Mouse (Mus musculus) liver, embryonic 15.5 days (tissue): Measurements from ENCODE around the gene Cd19. TPM values are rescaled to one million over a fixed set of nuclear protein-coding genes. Genes with fewer than 3 reads are reported as not detected.

ENCODE experiments used
- ATAC-seq: fragments of 200-750 bp; cut with Nextera tagmentation; 2 replicates; pipeline ENCODE4 v1.8.0; 2017; ENCODE audit warnings: moderate number of reproducible peaks, mild to moderate bottlenecking, moderate library complexity; ENCODE audit not compliant: insufficient read depth
- H3K27ac ChIP-seq: fragments of 300-500 bp; sonication (generic); replicated peaks from 2 replicates; pipeline ENCODE4 v1.5.1; 2015; ENCODE audit warnings: mild to moderate bottlenecking, inconsistent platforms
- H3K27me3 ChIP-seq: fragments of 300-500 bp; sonication (generic); 2 replicates; pipeline ENCODE4 v1.6.1; 2015; ENCODE audit warnings: mild to moderate bottlenecking, inconsistent platforms
- H3K36me3 ChIP-seq: fragments of 300-500 bp; sonication (generic); replicated peaks from 2 replicates; pipeline ENCODE4 v1.6.1; 2015; ENCODE audit warnings: moderate library complexity, mild to moderate bottlenecking, inconsistent platforms
- H3K4me1 ChIP-seq: fragments of 300-500 bp; sonication (generic); replicated peaks from 2 replicates; pipeline ENCODE4 v1.6.1; 2015; ENCODE audit warnings: inconsistent platforms
- H3K4me2 ChIP-seq: fragments of 300-500 bp; sonication (generic); 2 replicates; pipeline ENCODE4 v1.6.1; 2015; ENCODE audit warnings: moderate library complexity, mild to moderate bottlenecking, inconsistent platforms
- H3K4me3 ChIP-seq: fragments of 300-500 bp; sonication (generic); replicated peaks from 2 replicates; pipeline ENCODE4 v1.5.1; 2015; ENCODE audit warnings: mild to moderate bottlenecking, inconsistent platforms
- H3K9ac ChIP-seq: fragments of 300-500 bp; sonication (generic); 2 replicates; pipeline ENCODE4 v1.6.1; 2015; ENCODE audit warnings: moderate library complexity, mild to moderate bottlenecking, inconsistent platforms
- H3K9me3 ChIP-seq: fragments of 300-500 bp; sonication (generic); replicated peaks from 2 replicates; pipeline ENCODE4 v1.6.1; 2016; ENCODE audit warnings: inconsistent platforms
- WGBS: fragments of 180-500 bp; shearing (Covaris S2); methylation state at CpG from one replicate; pipeline ENCODE4 v1.1.7; 2015; ENCODE audit warnings: mixed read lengths; ENCODE audit not compliant: insufficient replicate concordance; 5-methylcytosine and 5-hydroxymethylcytosine counted together
- polyA plus RNA-seq: library from polyadenylated mRNA; unstranded; fragments of >200 nt; fragmentation: Nextera tagmentation; extraction: Ambion mirVana; gene quantifications from 2 replicates; pipeline ENCODE4 v1.2.1, GENCODE M21; 2015

Gene Cd19
- polyA plus RNA-seq, 1 experiment from 2014 or later: 2.3 TPM

DNA sequence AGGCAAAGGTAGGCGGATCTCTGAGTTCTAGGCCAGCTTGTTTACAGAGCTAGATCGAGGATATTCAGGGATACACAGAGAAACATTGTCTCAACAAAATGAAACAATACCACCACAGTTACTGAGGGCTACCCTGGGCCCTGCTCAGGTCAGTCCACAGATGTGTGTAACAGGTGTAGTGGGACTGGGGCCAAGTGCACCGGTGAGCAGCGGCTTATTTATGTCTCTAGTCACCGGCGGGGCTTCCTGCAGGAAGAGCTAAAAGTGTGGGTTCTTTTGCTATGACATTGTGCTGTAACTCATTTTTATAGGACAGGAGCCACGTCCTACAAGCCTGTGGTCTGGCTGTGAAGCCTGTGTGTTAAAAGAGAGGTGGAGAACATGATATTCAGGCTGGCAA, 39.2 kb upstream of the Cd19 start:
- no peaks in the 10 kb centered on the region for H3K36me3 ChIP-seq
- H3K27ac ChIP-seq: no peak overlapping the region
- no peaks in the 10 kb centered on the region for H3K27me3 ChIP-seq
- WGBS: 46% methylated on average over 7 of the region's 7 CpGs
- no peak overlapping the region for H3K4me2 ChIP-seq
- no peak overlapping the region for H3K9ac ChIP-seq
- no peaks in the 10 kb centered on the region; the same call in 1 of the 2 replicates for H3K4me1 ChIP-seq
- no peak overlapping the region for H3K4me3 ChIP-seq
- no peaks in the 10 kb centered on the region for H3K9me3 ChIP-seq
- ATAC-seq: no peak

DNA sequence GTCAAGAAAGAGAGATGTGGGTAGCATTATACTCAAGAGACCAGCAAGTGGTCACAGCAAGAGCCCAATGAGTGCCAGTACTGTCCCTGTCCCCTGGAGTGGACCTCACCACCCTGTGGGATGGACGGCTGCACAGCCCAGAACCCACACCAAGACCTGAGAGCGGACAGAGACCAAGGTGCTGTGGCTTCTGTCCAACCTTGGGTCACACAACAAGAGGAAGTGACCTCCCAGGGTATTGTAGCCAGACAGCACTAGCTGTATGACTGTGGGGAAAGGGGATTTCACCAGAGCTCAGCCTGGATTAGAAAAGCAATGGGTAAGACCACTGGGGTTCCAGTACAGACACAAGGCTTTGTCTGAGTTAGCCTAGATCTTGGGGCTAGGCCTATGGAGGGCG, 37.6 kb upstream of the Cd19 start:
- no peaks in the 10 kb centered on the region; the same call in 1 of the 2 replicates for H3K4me1 ChIP-seq
- H3K27ac ChIP-seq: no peak overlapping the region
- no peak for ATAC-seq
- no peak overlapping the region for H3K4me3 ChIP-seq
- 62% methylated on average over 3 of the region's 3 CpGs for WGBS
- H3K27me3 ChIP-seq: no peaks in the 10 kb centered on the region
- H3K9me3 ChIP-seq: no peaks in the 10 kb centered on the region
- H3K4me2 ChIP-seq: no peak overlapping the region
- H3K9ac ChIP-seq: no peak overlapping the region
- H3K36me3 ChIP-seq: no peaks in the 10 kb centered on the region

DNA sequence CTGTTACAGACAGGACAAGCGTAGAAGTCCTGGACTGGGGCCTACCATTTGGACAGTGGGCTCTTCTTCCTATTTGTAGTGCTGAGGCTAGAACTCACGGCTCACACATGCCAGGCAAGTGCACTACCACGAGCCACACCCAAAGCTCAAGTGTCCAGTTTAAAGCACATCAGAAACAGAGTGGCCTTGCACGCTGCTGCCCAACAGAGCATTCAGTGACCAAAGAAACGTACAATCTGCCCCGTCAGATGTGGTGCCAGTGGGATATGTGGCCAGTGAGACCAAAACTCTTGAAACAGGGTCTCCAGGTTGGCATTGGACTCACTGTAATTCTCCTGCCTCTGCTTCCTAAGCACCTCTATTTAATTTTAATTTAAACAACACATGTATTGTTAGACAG, 36.0 kb upstream of the Cd19 start:
- no peaks in the 10 kb centered on the region for H3K9me3 ChIP-seq
- H3K4me3 ChIP-seq: no peak overlapping the region
- H3K9ac ChIP-seq: no peak overlapping the region
- no peak for ATAC-seq
- H3K36me3 ChIP-seq: no peaks in the 10 kb centered on the region
- H3K27me3 ChIP-seq: no peaks in the 10 kb centered on the region
- WGBS: 64% methylated on average over 6 of the region's 6 CpGs
- no peak overlapping the region for H3K4me2 ChIP-seq
- H3K4me1 ChIP-seq: no peaks in the 10 kb centered on the region
- no peak overlapping the region for H3K27ac ChIP-seq

DNA sequence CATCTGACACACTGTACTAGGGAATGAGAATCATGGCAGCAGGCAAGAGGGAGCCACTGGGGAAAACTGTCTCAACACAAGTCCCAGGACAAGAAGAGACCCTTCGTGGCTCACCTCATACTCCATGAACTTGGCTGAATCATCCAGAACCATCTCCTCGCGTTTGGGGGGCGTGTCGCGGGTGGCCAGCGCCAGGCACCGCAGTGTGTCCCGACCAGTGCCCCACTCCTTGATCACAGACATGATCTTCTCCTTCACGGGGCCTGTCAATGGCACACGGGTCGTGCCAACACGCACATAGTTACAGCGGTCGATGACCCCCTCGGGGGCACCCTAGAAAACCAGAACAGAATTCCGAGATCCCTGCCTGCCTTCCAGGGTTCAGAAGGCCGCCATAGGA, 35.3 kb upstream of the Cd19 start:
- Histone ChIP-seq H3K4me3 (no peak overlapping the region), H3K9me3 (no peaks in the 10 kb centered on the region), H3K9ac (no peak overlapping the region), H3K4me2 (no peak overlapping the region), H3K4me1 (no peaks in the 10 kb centered on the region), H3K36me3 (0 out of 2 replicates have a peak, but pooled peaks cover 5% of the 10 kb centered on the region), H3K27ac (no peak overlapping the region), H3K27me3 (no peaks in the 10 kb centered on the region)
- WGBS: 76% methylated on average over 18 of the region's 18 CpGs
- ATAC-seq: no peak

DNA sequence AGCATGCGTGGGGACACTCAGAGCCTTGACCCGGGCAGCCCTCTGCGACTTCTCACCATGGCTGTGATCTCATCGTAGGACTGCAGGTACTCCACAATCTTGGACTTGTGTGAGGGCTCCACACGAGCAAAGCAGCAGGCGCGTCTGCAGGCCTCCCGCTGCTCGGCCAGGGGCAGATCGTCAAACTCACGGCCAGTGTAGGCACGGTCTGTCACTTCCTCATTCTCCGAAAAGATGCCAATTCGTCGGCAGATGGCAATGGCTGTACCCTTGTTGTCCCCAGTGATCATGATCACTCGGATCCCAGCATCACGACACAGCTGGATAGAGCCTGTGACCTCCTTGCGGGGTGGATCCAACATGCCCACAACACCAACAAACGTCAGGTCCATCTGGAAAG, 33.8 kb upstream of the Cd19 start:
- no peak overlapping the region for H3K4me3 ChIP-seq
- no peak overlapping the region for H3K4me2 ChIP-seq
- no peak overlapping the region for H3K27ac ChIP-seq
- H3K9me3 ChIP-seq: no peaks in the 10 kb centered on the region
- ATAC-seq: no peak
- H3K4me1 ChIP-seq: no peaks in the 10 kb centered on the region
- 67% methylated on average over 19 of the region's 19 CpGs for WGBS
- H3K27me3 ChIP-seq: no peaks in the 10 kb centered on the region
- no peak overlapping the region for H3K9ac ChIP-seq
- H3K36me3 ChIP-seq: peaks cover 17% of the 10 kb centered on the region; the same call in 1 of the 2 replicates

DNA sequence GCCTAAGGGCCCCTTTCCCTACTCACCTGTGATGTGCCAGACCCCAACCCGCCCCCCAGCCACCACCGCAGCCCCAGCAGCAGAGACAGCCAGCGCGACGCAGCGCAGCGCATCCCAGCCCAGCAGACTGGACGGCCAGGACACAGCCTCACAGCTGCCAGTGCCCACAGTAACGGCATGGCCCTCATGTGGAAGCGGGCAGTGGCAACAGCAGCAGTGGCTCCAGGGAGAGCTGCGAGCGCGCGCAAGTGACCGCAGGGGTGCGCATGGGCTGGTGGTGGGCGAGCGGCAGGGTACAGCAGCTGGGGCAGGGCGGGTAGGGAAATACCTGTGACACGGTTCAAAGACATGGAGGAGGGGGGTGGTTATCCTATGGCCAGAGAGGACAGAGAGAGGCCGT, 31.5 kb upstream of the Cd19 start:
- H3K36me3 ChIP-seq: peaks cover 19% of the 10 kb centered on the region; the same call in 1 of the 2 replicates
- H3K27me3 ChIP-seq: no peaks in the 10 kb centered on the region
- no peak overlapping the region for H3K4me2 ChIP-seq
- no peak for ATAC-seq
- no peaks in the 10 kb centered on the region for H3K4me1 ChIP-seq
- no peak overlapping the region for H3K9ac ChIP-seq
- no peak overlapping the region for H3K27ac ChIP-seq
- 82% methylated on average over 21 of the region's 21 CpGs for WGBS
- no peaks in the 10 kb centered on the region for H3K9me3 ChIP-seq
- no peak overlapping the region for H3K4me3 ChIP-seq

DNA sequence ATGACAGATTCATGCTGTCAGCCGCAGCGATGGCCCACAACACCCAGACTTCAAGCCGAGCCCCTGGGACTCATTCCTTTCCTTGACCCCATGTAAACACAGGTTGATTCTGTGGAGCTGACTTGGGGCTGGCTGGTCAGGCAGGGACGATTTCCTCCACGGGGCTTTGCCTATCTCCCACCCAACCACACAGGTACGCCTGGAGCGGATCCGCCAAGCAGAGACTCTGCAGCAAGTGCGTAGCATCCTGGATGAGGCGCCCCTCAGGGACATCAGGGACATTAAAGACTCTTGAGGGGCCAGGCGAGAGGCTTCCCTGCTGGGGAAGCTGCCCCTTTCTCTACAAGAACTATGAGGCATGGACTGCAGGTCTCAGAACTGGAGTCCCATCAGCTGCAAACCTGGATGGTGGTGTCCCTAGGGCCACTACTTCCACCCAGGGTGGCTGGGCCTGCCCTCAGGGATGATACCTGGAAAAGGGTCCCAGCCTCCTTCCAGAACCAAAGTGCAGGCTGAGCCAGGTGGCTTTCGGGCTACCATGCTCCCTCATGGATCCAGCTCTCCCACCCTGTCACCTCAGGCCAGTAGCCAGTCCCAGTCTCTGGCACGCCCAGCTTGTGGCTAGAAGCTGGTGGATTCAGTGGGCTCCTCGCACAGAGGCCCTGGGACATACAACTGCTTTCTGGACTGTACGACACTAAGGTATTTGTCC, 30.6 kb upstream of the Cd19 start:
- no peak overlapping the region for H3K4me2 ChIP-seq
- no peak overlapping the region for H3K9ac ChIP-seq
- no peak overlapping the region for H3K27ac ChIP-seq
- no peak for ATAC-seq
- no peaks in the 10 kb centered on the region for H3K9me3 ChIP-seq
- H3K36me3 ChIP-seq: peaks cover 19% of the 10 kb centered on the region; the same call in 1 of the 2 replicates
- H3K4me1 ChIP-seq: no peaks in the 10 kb centered on the region
- WGBS: 75% methylated on average over 15 of the region's 15 CpGs
- no peaks in the 10 kb centered on the region for H3K27me3 ChIP-seq
- H3K4me3 ChIP-seq: no peak overlapping the region

DNA sequence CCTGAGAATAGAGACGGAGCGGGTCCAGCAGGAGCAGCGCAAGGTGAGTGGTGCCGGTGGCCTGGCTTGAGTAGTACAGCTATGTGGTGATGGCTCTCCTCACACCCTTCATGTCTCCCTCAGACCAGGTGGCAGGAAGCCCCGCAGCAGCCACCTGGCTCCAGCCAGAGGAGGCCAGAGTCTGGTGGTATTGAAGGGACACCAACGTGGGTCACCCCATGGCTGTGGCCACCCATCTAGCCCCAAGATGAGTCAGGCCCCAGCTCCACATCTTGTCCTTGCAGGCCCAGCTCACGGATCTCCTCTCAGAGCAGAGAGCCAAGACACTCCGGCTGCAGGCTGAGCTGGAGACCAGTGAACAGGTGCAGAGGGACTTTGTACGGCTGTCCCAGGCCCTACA, 29.8 kb upstream of the Cd19 start:
- Histone ChIP-seq H3K9me3 (no peaks in the 10 kb centered on the region), H3K4me3 (no peak overlapping the region), H3K9ac (no peak overlapping the region), H3K4me1 (no peaks in the 10 kb centered on the region), H3K36me3 (peaks cover 19% of the 10 kb centered on the region; the same call in 1 of the 2 replicates), H3K27ac (no peak overlapping the region), H3K27me3 (no peaks in the 10 kb centered on the region), H3K4me2 (no peak overlapping the region)
- 77% methylated on average over 9 of the region's 9 CpGs for WGBS
- ATAC-seq: no peak

DNA sequence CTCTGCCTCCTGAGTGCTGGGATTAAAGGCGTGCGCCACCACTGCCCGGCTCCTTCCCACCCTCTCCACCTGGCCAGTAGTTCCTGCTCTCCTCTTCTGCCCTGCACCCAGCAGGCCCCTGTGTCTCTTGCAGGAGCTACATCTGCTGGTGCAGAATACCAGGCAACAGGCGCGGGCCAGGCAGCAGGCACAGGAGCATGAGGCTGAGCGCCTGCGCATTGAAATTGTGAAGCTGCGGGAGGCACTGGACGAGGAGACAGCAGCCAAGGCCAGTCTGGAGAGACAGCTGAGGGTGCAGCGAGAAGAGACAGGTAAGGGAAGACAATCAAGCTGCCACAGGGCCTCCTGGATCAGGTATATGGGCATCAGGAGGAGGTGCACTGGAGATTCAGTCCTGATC, 29.3 kb upstream of the Cd19 start:
- no peak for ATAC-seq
- Histone ChIP-seq H3K27ac (no peak overlapping the region), H3K4me3 (no peak overlapping the region), H3K9me3 (no peaks in the 10 kb centered on the region), H3K36me3 (peaks cover 19% of the 10 kb centered on the region; the same call in 1 of the 2 replicates), H3K27me3 (no peaks in the 10 kb centered on the region), H3K4me2 (no peak overlapping the region), H3K9ac (no peak overlapping the region), H3K4me1 (no peaks in the 10 kb centered on the region)
- WGBS: 76% methylated on average over 10 of the region's 10 CpGs

DNA sequence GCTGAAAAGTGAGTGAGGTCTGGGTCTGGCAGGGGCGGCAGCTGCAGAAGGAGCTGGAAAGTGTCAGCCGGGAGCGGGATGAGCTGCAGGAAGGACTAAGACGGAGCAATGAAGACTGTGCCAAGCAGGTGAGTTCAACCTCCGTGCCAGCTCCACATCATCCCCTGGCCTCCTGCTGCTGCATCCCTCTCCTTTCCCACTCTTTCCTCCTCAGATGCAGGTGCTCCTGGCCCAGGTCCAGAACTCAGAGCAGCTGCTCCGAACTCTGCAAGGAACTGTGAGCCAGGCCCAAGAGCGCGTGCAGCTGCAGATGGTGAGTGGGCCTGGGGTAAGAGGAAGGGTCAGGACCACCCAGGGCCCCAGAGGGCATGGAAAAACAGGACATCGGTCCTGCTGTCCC, 25.4 kb upstream of the Cd19 start:
- H3K4me3 ChIP-seq: no peak overlapping the region

DNA sequence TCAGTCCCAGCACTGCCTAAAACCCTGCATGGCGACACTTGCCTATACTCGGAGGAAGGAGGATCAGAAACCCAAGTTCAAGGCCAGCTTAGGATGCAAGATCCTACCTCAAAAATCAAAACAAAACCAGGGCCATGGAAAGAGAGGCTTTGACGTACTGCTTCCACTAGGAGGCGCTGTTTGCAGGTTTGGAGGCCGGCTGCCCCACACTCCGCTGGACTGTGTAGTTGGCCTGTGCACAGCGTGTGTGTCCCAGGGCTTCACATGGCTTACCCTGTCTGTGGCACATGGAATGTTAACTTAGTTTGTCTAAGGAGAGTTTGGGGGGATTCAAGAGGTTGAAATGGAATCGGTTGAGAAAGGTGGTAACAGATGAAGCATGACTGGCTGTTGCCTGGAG, 22.2 kb upstream of the Cd19 start:
- Histone ChIP-seq H3K27ac (no peak overlapping the region), H3K4me3 (no peak overlapping the region), H3K9me3 (no peaks in the 10 kb centered on the region), H3K4me2 (no peak overlapping the region), H3K27me3 (no peaks in the 10 kb centered on the region), H3K4me1 (no peaks in the 10 kb centered on the region), H3K9ac (no peak overlapping the region), H3K36me3 (0 out of 2 replicates have a peak, but pooled peaks cover 2% of the 10 kb centered on the region)
- WGBS: 14% methylated on average over 8 of the region's 8 CpGs
- peak; percentile 42; the same call in 1 of the 2 replicates for ATAC-seq

More for the DNA sequence above, 25.4 kb upstream of the Cd19 start:
- WGBS: 87% methylated on average over 9 of the region's 9 CpGs
- ATAC-seq: no peak
- Histone ChIP-seq H3K4me2 (no peak overlapping the region), H3K27ac (no peak overlapping the region), H3K4me1 (no peaks in the 10 kb centered on the region), H3K9me3 (no peaks in the 10 kb centered on the region), H3K9ac (no peak overlapping the region), H3K27me3 (no peaks in the 10 kb centered on the region), H3K36me3 (peaks cover 15% of the 10 kb centered on the region; the same call in 1 of the 2 replicates)

DNA sequence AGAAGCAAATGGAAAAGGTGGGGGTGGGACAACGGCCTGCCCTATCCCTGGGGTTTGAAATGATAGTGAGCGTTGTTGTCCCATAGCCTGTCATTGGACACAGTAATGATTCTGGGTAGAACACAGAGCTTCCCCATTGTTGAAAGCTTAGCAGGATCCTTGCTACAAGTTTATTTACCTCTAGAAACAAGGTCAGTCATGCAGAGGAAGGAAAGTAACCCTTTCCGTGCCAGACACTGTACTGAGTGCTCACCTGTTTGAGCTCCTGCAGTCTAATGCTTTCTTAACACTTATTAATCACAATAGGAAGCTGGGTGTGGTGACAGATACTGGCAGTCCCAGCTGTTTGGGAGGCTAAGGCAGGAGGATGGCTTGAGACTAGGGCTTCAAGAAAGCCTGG, 21.1 kb upstream of the Cd19 start:
- H3K9ac ChIP-seq: no peak overlapping the region
- no peak overlapping the region for H3K4me3 ChIP-seq
- H3K36me3 ChIP-seq: no peaks in the 10 kb centered on the region
- WGBS: 66% methylated on average over 3 of the region's 3 CpGs
- no peak overlapping the region for H3K4me2 ChIP-seq
- H3K27ac ChIP-seq: no peak overlapping the region
- H3K9me3 ChIP-seq: no peaks in the 10 kb centered on the region
- no peak for ATAC-seq
- H3K27me3 ChIP-seq: no peaks in the 10 kb centered on the region
- no peaks in the 10 kb centered on the region for H3K4me1 ChIP-seq
